Mouse (Mus musculus) c-Kit-positive CD71-positive TER-119-positive erythroid progenitor cells, embryonic 14.5 days (primary cell): ENCODE data around the gene Card11.

Source experiments
- DNase-seq: peaks from one replicate; pipeline ENCODE4 v3.0.0-alpha.2; 2013; ENCODE audit warnings: low spot score

Card11 gene

GRCm38 (mm10) chr5:140992093-140993070 lies 8.0 kb downstream of the Card11 start:
- DNase-seq, result no peak

GRCm38 (mm10) chr5:140985311-140986050 lies 14.9 kb downstream of the Card11 start:
- no peak for DNase-seq

- no peak for DNase-seq
These were observed 19.0 kb downstream of the Card11 start for GRCm38 (mm10) chr5:140981370-140981805.

GRCm38 (mm10) chr5:140980783-140981182 lies 19.6 kb downstream of the Card11 start:
- DNase-seq, result no peak

- no peak for DNase-seq
These were observed 20.3 kb downstream of the Card11 start for GRCm38 (mm10) chr5:140980051-140980450.

- DNase-seq, result peak; percentile 5
These were observed 37.4 kb downstream of the Card11 start for GRCm38 (mm10) chr5:140962945-140963344.

- DNase-seq, result no peak
These were observed 39.6 kb downstream of the Card11 start for GRCm38 (mm10) chr5:140960732-140961131.

GRCm38 (mm10) chr5:140959160-140959559 lies 41.2 kb downstream of the Card11 start:
- no peak for DNase-seq

GRCm38 (mm10) chr5:140957106-140957505 lies 43.3 kb downstream of the Card11 start:
- peak; percentile 8 for DNase-seq

GRCm38 (mm10) chr5:140955666-140956065 lies 44.7 kb downstream of the Card11 start:
- DNase-seq, result no peak

GRCm38 (mm10) chr5:140951801-140952200 lies 48.6 kb downstream of the Card11 start:
- DNase-seq, result no peak

- DNase-seq, result no peak
These were observed 52.4 kb downstream of the Card11 start for GRCm38 (mm10) chr5:140948009-140948408.

GRCm38 (mm10) chr5:140946034-140946433 lies 54.3 kb downstream of the Card11 start:
- DNase-seq, result no peak

- no peak for DNase-seq
These were observed 55.8 kb downstream of the Card11 start for GRCm38 (mm10) chr5:140944382-140945125.

- DNase-seq, result no peak
These were observed 59.4 kb downstream of the Card11 start for GRCm38 (mm10) chr5:140940923-140941491.

- DNase-seq, result no peak
These were observed 60.0 kb downstream of the Card11 start for GRCm38 (mm10) chr5:140940257-140940922.

GRCm38 (mm10) chr5:140936816-140937215 lies 63.6 kb downstream of the Card11 start:
- DNase-seq, result no peak

GRCm38 (mm10) chr5:140935848-140936247 lies 64.5 kb downstream of the Card11 start:
- DNase-seq, result no peak

GRCm38 (mm10) chr5:140934639-140935315 lies 65.6 kb downstream of the Card11 start:
- no peak for DNase-seq

GRCm38 (mm10) chr5:140931523-140932229 lies 68.7 kb downstream of the Card11 start:
- DNase-seq, result no peak
